Mouse (Mus musculus) embryonic facial prominence, embryonic 11.5 days (tissue): ENCODE data around the gene Rufy3. TPM values are rescaled to one million over a fixed set of nuclear protein-coding genes. Genes with fewer than 3 reads are reported as not detected.
"Not testable (repeated sequence)": the region's sequence is repeated elsewhere in the genome, so short reads cannot be mapped to it uniquely, and the experiment has no call there.

Source experiments
- ATAC-seq: fragments of 200-750 bp; cut with Nextera tagmentation; replicated peaks from 2 replicates; pipeline ENCODE4 v1.8.0; 2017; ENCODE audit warnings: low read depth; ENCODE audit not compliant: insufficient number of reproducible peaks, low FRiP score, low TSS enrichment
- DNase-seq: peaks from one replicate; pipeline ENCODE4 v3.0.0-alpha.2; 2015; ENCODE audit warnings: low spot score
- H3K27ac ChIP-seq: fragments of 300-500 bp; sonication (generic); replicated peaks from 2 replicates; pipeline ENCODE4 v1.5.1; 2014; ENCODE audit warnings: mild to moderate bottlenecking, low read depth, low read length, control low read depth
- H3K27me3 ChIP-seq: fragments of 300-500 bp; sonication (generic); 2 replicates; pipeline ENCODE4 v1.6.1; 2014; ENCODE audit warnings: mild to moderate bottlenecking, low read length, moderate library complexity, mixed read lengths; ENCODE audit not compliant: control insufficient read depth, insufficient read depth
- H3K36me3 ChIP-seq: fragments of 300-500 bp; sonication (generic); replicated peaks from 2 replicates; pipeline ENCODE4 v1.6.1; 2014; ENCODE audit warnings: low read depth, mild to moderate bottlenecking, low read length, moderate library complexity, mixed read lengths; ENCODE audit not compliant: control insufficient read depth, insufficient read depth
- H3K4me1 ChIP-seq: fragments of 300-500 bp; sonication (generic); 2 replicates; pipeline ENCODE4 v1.6.1; 2014; ENCODE audit warnings: low read length, mixed read lengths; ENCODE audit not compliant: control insufficient read depth, insufficient read depth
- H3K4me2 ChIP-seq: fragments of 300-500 bp; sonication (generic); 2 replicates; pipeline ENCODE4 v1.6.1; 2014; ENCODE audit warnings: low read depth, mild to moderate bottlenecking, control low read depth, low read length, moderate library complexity
- H3K4me3 ChIP-seq: fragments of 300-500 bp; sonication (generic); 2 replicates; pipeline ENCODE4 v1.5.1; 2014; ENCODE audit warnings: low read depth, low read length, control low read depth
- H3K9ac ChIP-seq: fragments of 300-500 bp; sonication (generic); replicated peaks from 2 replicates; pipeline ENCODE4 v1.6.1; 2014; ENCODE audit warnings: mild to moderate bottlenecking, control low read depth, low read length
- H3K9me3 ChIP-seq: fragments of 300-500 bp; sonication (generic); replicated peaks from 2 replicates; pipeline ENCODE4 v1.6.1; 2016; ENCODE audit warnings: mild to moderate bottlenecking, low read length, inconsistent platforms, mixed read lengths; ENCODE audit not compliant: control insufficient read depth
- WGBS: fragments of 180-500 bp; shearing (Covaris S2); extraction: QIAGEN DNeasy Blood & Tissue Kit; methylation state at CpG from one replicate; pipeline ENCODE4 v1.1.7; 2014; 5-methylcytosine and 5-hydroxymethylcytosine counted together
- polyA plus RNA-seq: library from polyadenylated mRNA; unstranded; fragments of >200 nt; fragmentation: Nextera tagmentation; extraction: Ambion mirVana; gene quantifications from 2 replicates; pipeline ENCODE4 v1.2.1, GENCODE M21; 2014

Rufy3 gene
- 34.1 and 39.9 TPM in 2 replicates for polyA plus RNA-seq

DNA sequence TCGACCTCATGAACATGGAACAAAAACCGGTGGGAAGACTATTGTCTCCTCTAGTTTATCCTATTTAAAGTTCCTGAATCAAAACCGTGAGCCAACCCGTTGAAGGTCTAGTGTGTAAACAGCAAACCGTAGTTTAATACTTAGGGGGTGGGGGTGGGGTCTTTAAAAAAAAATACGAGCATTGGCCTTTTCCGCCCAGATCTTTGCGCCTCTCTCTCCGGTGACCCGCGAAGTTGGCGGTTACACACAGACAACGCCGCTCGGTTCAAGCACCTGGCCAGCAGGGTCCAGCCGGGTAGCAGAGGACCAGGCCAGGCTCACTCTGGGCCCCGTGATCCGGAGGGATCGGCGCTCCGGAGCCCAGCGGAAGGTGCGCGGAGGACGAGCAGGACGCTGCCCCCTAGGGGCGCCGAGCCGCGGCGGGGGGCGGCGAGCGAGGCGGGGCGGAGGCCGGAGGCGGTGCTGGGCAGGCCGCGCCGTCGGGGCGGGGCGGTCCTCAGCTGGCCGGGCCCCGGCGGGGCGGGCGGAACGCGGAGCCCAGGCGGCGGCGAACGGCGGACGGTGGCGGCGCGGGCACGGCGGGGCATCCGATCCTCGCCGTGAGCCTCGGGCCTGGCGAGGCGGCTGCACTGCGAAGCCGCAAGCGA lies at the start of gene Rufy3:
Gene Rufy3, plus strand, starts transcription at position 540 of the 647 bp plus-strand sequence.
- Histone ChIP-seq H3K27me3 (no peaks in the 10 kb centered on the region), H3K9me3 (no peaks in the 10 kb centered on the region)

DNA sequence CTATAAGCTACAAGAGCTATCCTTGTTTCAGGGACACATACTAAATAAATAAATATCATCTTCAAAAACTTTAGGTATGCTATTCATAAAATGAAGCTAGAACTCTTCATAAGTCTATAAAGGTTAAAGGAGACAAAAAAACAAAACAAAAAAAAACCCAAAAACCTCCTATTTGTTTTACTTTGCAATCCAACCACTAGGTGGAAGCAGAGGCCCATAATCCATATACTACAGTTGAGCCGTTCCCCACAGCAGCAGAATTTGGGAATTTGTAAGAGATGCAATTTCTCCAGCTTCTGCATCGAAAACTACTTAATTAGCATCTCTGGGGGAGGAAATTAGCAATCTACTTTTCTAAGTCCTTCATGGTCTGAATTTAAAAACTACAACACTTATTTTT lies 45.6 kb upstream of the Rufy3 start:
- Histone ChIP-seq H3K27ac (no peak overlapping the region), H3K4me1 (no peaks in the 10 kb centered on the region), H3K4me3 (no peak overlapping the region), H3K4me2 (no peak overlapping the region), H3K36me3 (no peaks in the 10 kb centered on the region), H3K27me3 (no peaks in the 10 kb centered on the region), H3K9me3 (no peaks in the 10 kb centered on the region), H3K9ac (no peak overlapping the region)
- ATAC-seq, result no peak
- peak; percentile 73 for DNase-seq
- 8% methylated on average over 2 of the region's 2 CpGs for WGBS

More for the DNA sequence above, at the start of gene Rufy3:
- WGBS, result under 1% methylated on average over 54 of the region's 71 CpGs
- H3K4me3 ChIP-seq, result peak within 1 kb of the TSS; percentile 87
- H3K4me2 ChIP-seq, result peak within 1 kb of the TSS; percentile 76
- peak; percentile 82 for DNase-seq
- ATAC-seq, result peak; percentile 88
- peak within 1 kb of the TSS; percentile 75 for H3K9ac ChIP-seq
- H3K36me3 ChIP-seq, result no peaks in the 10 kb centered on the region
- no peaks in the 10 kb centered on the region for H3K4me1 ChIP-seq
- peak within 1 kb of the TSS; percentile 70 for H3K27ac ChIP-seq

DNA sequence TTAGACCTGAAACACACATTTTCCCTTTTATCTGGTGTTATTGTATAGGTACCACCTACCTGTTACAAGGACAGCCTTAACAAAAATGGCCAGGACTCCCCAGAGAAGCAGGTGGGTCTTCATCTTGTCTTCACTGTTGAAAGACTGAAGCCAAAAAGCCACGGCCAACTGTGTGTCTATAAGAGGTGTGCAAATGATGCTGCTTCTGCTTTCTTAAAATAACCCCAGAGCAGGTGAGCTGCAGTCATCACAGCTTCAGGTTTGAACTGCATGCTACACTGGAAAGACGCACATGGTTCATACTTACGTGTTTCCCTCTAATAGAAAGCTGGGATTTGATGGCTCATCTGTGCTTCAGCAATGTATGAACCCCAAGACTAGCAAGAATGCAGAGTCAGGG lies 37.2 kb upstream of the Rufy3 start, which contains the start of gene Jchain:
Gene Jchain, minus strand, starts transcription at position 235 of the 400 bp plus-strand sequence.
- ATAC-seq (no peak), DNase-seq (no peak)
- WGBS, result 92% methylated on average over 3 of the region's 3 CpGs
- no peaks in the 10 kb centered on the region for H3K36me3 ChIP-seq
- no peaks in the 10 kb centered on the region for H3K4me1 ChIP-seq
- H3K27ac ChIP-seq, result no peak within 1 kb of the TSS
- no peaks in the 10 kb centered on the region for H3K9me3 ChIP-seq
- H3K27me3 ChIP-seq, result no peaks in the 10 kb centered on the region
- H3K4me3 ChIP-seq, result no peak within 1 kb of the TSS
- no peak within 1 kb of the TSS for H3K9ac ChIP-seq
- no peak within 1 kb of the TSS for H3K4me2 ChIP-seq

DNA sequence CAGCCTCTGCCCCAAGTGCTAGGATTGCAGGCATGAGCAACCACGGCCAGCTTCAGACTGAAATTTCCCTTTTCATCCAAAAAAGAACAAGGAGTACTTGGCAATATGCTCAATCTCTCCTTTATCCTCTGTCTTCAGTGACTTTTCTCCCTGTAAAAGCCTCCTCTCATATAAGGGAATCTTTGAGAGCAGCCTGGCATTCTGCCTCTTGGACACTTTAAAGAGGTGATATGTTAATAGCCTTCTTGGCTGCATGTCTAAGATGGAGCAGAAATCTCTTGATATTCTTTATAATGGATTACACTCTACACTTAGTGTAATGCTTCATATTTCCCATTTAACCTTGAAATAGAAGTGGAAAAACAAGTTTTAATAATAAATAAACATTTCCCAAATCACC lies 33.9 kb upstream of the Rufy3 start:
- H3K9me3 ChIP-seq, result no peaks in the 10 kb centered on the region
- DNase-seq, result no peak
- H3K36me3 ChIP-seq, result no peaks in the 10 kb centered on the region
- no peak overlapping the region for H3K27ac ChIP-seq
- 64% methylated on average over 1 of the region's 1 CpGs for WGBS
- H3K4me1 ChIP-seq, result no peaks in the 10 kb centered on the region
- H3K4me2 ChIP-seq, result no peak overlapping the region
- H3K27me3 ChIP-seq, result no peaks in the 10 kb centered on the region
- no peak for ATAC-seq
- no peak overlapping the region for H3K9ac ChIP-seq
- H3K4me3 ChIP-seq, result no peak overlapping the region

DNA sequence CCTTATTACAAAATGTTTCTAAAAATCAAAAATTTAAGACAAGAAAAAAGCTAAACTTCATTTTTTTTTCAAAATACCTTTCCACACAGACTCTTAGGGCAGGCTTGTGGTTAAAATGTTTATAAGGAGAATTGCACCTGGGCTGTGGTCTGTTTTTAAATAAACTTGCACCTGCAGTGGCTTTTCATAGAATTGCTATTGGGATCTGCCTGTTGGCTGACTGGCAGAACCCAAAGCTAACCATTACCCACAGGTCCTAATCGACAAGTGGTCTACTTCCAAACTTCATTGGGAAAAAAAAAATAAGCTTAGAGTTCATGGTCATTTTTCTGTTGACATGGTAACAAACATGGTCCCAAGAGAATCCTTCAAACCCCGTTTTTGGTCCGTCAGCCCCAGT lies 30.1 kb upstream of the Rufy3 start:
- Histone ChIP-seq H3K27ac (no peak overlapping the region), H3K9me3 (no peaks in the 10 kb centered on the region), H3K4me2 (no peak overlapping the region), H3K36me3 (no peaks in the 10 kb centered on the region), H3K27me3 (no peaks in the 10 kb centered on the region), H3K9ac (no peak overlapping the region), H3K4me3 (no peak overlapping the region), H3K4me1 (no peaks in the 10 kb centered on the region)
- 65% methylated on average over 3 of the region's 3 CpGs for WGBS
- ATAC-seq (no peak), DNase-seq (no peak)

DNA sequence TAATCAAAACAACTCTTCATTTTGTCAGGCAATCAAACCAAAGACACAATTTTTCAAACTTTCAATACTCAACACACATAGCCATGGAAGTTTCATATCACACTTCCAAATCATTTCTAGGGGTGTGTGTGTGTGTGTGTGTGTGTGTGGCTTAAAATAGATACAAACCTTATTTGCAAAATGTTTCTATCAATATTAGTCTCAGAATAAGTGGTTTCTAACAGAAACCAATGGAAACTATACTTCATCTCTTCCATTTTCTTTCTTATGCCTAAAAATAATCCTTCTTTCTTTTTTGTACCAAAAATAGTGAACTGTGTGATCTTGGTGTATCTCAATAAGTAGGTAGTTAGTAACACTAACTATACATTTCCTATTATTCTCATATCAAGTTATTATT lies 24.0 kb upstream of the Rufy3 start:
- Histone ChIP-seq H3K9ac (no peak overlapping the region), H3K4me1 (no peaks in the 10 kb centered on the region), H3K9me3 (no peaks in the 10 kb centered on the region), H3K27me3 (no peaks in the 10 kb centered on the region), H3K4me3 (no peak overlapping the region), H3K27ac (no peak overlapping the region), H3K4me2 (no peak overlapping the region), H3K36me3 (no peaks in the 10 kb centered on the region)
- ATAC-seq (no peak), DNase-seq (no peak)

DNA sequence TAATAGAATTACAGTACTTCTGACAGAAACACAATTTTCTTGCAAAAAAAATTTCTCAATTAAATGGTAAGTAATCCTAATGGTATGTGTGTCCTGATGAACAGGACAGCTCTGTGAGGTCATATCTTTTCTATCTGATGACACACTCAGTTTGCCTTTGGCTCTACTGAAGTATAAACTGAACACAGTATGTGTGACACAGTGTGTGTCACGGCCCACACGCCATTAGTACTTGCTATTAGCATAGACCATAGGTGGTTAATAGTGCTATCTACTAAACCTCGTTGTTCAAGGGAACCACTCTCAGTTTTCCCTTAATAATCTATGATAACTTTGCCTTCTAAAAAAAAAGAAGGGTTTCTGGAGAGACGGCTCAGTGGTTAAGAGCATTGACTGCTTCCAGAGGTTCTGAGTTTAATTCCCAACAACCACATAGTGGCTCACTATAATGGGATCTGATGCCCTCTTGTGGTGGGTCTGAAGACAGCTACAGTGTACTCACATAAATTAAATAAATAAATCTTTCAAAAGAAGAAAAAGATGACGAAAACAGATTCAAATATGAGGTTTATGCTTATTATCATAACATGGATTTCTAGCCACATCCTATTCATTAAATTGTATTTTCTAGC lies 22.1 kb upstream of the Rufy3 start:
- DNase-seq (peak; percentile 73), ATAC-seq (peak; percentile 72; the same call in 1 of the 2 replicates)
- no peaks in the 10 kb centered on the region for H3K36me3 ChIP-seq
- H3K4me1 ChIP-seq, result no peaks in the 10 kb centered on the region
- no peak overlapping the region for H3K27ac ChIP-seq
- WGBS, result 58% methylated on average over 5 of the region's 5 CpGs
- no peak overlapping the region for H3K4me3 ChIP-seq
- H3K9ac ChIP-seq, result no peak overlapping the region
- H3K27me3 ChIP-seq, result no peaks in the 10 kb centered on the region
- H3K9me3 ChIP-seq, result no peaks in the 10 kb centered on the region
- H3K4me2 ChIP-seq, result no peak overlapping the region

DNA sequence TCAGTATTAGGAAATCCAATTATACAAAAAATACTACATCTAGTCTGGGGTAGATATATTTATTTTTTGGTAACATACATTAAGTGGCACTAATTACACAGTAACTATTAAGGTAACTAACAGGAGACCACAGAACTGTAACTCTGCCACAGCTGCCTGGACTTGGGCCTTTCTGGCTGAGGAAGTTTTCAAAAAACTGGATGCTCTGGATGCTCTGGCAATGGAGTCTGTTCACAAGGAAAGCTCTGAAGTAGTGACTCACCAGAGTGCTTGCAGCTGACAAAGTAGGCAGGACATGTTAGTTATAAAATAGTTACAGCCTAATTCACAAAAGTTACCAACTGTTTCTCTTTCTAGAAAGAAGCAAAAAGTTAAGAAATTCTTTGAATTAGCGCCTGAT lies 20.4 kb upstream of the Rufy3 start:
- H3K9me3 ChIP-seq, H3K27me3 ChIP-seq, H3K9ac ChIP-seq, H3K36me3 ChIP-seq, ATAC-seq, H3K27ac ChIP-seq, H3K4me3 ChIP-seq, H3K4me2 ChIP-seq, DNase-seq, H3K4me1 ChIP-seq: not testable (repeated sequence)
- 83% methylated on average over 1 of the region's 1 CpGs for WGBS
